Mouse (Mus musculus) adrenal gland, adult (tissue): ENCODE results near the gene Lhb.

Experiments
- DNase-seq, 2 experiments: peaks; one replicate each; pipeline ENCODE4 v3.0.0; 2022 to 2023; ENCODE audit warnings: low spot score in 1 of 2; ENCODE audit not compliant: inconsistent age in 2 of 2

Gene Lhb

DNA sequence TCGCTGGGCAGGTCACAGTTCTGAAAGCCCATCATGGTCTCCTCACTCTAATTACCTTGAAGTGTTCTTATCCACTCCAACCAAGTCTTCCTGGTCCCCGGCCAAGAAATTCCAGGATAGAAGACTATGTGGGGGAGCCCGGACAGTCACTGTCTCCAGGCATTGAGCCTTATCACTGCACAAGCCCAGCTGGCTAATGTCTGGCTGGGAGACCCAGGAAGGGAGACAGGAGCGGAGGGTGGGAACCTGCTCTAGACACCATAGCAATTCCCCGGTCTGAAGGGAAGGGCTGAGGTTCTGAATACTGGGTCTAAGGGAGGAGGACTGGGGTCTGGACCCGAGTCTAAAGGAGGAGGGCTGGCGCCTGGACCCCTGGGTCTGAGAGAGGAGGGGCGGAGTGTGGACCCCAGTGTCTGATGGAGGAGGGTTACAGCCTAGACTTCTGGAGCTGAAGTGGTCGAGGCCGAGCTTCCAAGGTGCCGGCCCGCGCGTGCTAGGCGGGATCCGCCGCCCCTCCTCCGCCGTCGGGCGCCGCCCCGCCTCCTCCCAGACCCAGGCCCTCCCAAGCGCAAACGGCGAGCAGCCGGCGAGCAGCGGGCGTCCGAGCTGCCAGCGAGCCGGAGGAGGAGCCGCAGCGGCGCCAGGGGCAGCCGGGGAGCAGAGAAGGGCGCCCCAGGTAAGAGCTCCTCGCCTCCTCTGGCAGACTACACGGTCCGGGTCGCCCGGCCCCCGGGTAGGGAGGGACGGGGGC lies 7.3 kb upstream of the Lhb start, which contains the start of gene Ntf5:
Gene Ntf5, plus strand, starts transcription at position 583 of the 751 bp plus-strand sequence.
- DNase-seq, result no peak

GRCm38 (mm10) chr7:45413864-45414739 lies 6.5 kb upstream of the Lhb start:
- DNase-seq, result no peak

DNA sequence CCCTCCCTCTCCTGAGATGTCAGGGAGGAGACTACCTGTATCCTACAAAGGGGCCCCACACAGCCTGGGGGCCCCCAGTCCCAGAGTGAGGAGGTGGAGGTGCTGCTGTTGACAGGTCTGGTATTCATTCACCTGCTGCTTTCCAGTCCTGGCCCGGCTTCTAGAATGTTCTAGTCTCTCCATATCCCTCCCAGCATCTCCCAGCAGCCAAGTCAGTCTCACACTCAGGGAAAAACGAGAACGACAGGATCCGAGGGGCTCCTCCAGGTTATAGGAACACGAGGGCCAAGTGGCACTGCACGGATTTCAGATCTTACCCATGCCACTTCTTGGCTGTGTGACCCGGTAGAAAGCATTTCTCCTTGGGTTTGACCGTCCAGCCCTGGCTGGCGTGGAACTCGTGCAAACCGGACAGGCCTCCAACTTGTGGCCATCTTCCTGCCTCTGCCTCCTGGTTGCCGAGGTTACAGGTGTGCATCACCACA lies 5.8 kb upstream of the Lhb start:
- DNase-seq, result no peak

DNA sequence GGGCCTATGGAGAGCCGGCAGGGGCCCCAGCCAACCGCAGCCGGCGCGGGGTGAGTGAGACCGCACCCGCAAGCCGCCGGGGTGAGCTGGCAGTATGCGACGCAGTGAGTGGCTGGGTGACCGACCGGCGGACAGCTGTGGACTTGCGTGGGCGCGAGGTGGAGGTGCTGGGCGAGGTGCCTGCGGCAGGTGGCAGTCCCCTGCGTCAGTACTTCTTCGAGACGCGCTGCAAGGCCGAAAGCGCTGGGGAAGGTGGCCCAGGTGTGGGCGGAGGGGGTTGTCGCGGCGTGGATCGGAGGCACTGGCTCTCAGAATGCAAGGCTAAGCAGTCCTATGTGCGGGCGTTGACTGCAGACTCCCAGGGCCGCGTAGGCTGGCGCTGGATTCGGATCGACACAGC lies 5.0 kb upstream of the Lhb start:
- no peak for DNase-seq

DNA sequence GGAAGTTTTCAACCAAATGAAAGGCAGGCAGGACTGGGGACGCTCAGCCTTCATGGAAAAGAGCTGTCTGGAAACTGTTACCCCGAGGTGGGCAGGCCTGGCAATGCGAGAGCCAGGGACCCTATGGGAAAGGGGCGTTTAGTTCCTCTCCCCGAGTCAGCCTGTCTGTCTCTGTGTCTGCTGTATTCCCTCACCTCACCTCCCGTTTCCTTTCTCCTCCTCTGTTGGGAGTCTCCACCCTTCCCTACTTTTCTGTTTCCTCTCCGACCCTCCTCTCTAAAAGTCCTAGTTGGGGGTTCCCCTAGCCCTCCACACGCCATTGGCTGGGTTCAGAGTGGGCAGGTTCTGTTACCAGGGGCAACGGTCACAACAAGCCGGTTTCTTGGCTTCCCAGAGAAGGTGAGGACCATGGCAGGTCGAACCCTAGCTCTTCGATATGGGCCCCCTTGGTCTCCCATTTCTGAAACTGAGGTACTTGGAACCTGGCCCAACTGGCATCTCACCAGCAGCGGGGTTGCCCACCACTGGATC lies 2.6 kb upstream of the Lhb start:
- no peak for DNase-seq

DNA sequence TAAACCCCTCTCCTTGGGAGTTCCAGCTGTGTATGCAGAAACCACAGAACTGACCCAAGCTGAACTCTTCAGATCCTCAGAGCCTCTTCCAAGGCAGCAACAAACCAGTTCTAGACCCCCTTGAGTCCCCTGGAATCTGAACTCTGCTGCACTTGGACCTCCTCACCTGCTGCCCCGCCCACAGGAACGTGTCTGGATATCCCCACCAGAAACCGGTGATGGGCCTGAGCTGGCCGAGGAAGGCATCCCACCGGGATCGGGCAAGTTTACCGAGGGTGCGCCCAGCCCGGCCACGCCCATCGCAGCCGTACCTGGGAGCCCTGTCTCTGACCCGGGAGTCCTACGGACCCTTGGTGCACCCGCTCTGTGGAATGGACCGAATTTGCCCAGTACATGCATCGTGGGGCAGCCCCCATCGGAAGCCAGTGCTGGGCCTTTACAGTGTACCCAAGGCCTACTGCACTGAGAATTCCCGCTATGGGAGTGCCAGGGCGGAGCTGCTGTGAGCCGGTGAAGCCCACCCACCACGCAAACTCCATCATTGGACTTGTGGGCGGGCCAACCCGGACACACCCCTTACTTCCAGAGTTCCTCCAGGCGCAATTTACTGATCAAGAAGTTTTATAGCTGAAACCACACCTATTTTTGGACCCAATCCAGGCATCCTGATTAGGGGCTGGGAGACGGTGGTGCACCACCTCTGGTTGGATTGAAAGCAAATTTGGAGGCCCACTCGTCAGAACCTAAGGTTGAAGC lies 583 bp upstream of the Lhb start:
- no peak for DNase-seq

DNA sequence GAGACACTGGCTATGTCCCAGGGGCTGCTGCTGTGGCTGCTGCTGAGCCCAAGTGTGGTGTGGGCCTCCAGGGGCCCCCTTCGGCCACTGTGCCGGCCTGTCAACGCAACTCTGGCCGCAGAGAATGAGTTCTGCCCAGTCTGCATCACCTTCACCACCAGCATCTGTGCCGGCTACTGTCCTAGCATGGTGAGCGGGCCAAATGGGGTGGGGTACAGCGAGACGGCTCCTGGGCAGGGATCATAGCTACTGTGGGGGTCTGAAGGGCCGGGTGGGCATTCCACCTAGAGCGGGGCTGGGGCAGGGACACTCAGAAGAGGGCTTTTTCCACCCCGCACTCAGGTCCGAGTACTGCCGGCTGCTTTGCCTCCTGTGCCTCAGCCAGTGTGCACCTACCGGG lies 574 bp downstream of the Lhb start:
- no peak for DNase-seq

DNA sequence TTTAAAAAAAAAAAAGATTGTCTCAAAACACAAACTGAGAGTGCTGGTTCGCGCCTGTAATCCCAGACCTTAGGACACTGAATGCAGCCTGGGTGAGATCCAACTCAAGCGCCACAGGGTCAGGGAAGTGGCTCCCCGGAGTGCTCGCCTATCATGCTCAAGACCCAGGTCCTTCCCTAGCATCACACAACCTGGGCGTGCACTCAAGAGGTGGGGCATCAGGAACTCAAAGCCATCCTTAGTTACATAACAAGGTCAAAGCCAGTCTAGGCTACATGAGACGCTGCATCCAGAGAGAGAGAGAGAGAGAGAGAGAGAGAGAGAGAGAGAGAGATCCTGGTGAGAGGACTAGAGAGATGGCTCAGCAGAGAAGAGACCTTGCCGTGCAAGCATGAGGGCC lies 5.9 kb downstream of the Lhb start:
- no peak for DNase-seq

DNA sequence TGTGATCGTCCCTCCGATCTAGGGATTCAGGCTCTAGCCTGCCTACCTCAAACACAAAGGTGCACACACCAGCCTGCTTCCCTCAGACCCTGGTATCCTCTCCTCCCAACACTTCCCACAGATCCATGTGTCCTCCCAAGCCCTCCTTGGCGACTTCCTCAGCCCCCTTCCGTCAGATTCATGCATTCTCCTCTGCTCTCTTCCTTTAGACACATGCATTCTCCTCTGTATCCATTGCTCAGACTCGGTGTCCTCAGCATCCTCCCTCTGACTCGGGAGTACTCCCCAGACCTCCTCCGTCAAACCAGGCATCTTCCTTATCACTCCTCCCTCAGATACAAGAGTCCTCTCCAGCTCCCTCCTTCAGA lies 13.2 kb downstream of the Lhb start:
- DNase-seq, result no peak

- peak; percentile 100 for DNase-seq
These were observed 13.8 kb downstream of the Lhb start, which contains the start of gene Gys1 for GRCm38 (mm10) chr7:45434203-45435015. Gene Gys1 (plus strand): TSS chr7:45434844.

DNA sequence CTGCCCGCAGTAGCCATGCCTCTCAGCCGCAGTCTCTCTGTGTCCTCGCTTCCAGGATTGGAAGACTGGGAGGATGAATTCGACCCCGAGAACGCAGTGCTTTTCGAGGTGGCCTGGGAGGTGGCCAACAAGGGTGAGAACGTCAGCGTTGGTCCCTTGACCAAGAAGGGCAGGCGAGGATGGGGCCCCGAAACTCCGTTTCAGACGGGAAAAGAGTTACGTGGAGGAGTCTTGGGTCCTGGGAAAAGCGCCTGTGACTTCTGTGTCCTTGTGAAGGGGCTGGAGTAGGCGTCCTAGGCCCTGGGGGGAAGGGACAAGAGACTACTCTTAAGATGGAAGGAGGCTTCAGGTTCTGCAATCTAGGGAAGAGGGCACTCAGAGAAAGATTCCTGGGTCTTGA lies 14.4 kb downstream of the Lhb start:
- no peak for DNase-seq

- no peak for DNase-seq
These were observed 15.8 kb downstream of the Lhb start for GRCm38 (mm10) chr7:45436444-45436843.

- DNase-seq, result no peak
These were observed 16.4 kb downstream of the Lhb start for GRCm38 (mm10) chr7:45437046-45437445.

DNA sequence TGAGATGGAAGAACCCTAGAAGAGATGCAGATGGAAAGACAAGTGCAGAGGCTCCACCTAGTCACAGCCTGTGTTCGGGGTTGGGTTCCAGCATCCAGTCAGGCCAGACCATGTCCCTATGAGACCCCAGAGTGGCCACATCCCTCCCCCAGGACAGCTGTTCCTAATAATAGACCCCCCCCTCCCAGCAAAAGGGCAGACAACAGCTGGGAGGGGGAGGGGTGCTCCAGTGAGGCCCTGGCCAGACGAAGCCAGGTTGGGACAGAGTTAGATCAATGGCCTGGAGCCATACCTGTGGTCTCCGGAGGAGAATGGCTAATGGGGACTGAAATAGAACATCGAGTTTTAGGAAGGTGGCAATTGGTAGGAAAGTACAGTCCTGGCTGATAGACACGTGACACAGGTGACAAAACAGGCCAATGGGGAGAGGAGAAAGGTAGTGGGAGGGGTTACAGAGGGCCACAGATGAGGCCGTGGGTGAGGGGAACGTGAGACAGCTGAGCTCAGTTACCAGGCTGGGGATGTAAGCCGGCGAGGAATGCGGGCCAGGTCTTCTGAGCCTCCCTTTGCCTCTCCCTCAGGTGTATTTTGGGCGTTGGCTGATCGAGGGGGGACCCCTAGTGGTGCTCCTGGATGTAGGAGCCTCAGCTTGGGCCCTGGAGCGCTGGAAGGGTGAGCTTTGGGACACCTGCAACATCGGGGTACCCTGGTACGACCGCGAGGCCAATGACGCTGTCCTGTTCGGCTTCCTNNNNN lies 17.1 kb downstream of the Lhb start, which contains the start of gene Ruvbl2:
Gene Ruvbl2, minus strand, starts transcription at position 576 of the 756 bp plus-strand sequence.
- DNase-seq, result no peak

DNA sequence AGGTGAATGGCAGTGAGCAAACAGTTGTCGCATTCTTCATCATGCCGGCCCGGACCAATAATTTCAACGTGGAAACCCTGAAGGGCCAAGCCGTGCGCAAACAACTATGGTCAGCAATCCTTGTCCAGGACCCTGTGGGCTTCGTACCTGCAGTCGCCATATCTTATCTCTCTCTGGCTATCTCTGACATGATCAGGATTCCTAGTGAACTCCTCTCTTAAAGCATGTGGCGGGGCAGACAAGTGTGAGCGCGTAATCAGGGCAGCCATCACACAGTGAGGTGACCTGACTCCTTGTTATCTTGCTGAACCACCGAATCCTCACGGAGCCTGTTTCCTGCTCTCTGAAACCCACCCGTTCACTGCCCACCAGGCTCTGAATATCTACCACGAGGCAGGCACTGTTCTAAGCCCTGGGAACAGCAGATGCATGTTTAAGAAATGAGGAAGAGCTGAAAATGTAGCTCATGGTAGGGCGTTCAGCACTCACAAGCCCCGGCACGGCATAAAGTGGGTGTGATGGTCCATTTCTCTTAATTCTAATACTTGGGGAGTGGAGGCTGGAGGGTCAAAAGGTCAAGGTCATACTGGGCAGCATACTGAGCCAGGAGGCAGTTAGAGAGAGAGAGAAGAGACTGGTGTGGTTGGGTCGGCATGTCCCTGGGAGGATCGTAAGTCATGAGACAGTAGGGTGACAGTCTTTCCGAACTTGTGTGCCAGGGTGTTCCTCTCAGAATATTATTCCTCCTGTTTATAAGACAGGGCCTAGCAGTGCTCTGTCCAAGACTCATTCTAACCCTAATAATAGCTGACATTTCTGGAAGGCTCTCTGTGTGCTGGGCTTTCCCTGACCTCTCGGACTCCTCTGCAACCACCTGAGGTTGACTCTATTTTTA lies 23.2 kb downstream of the Lhb start:
- peak; percentile 52 to 74 for DNase-seq

GRCm38 (mm10) chr7:45446589-45446988 lies 26.0 kb downstream of the Lhb start:
- no peak for DNase-seq

- peak; percentile 35 to 76 for DNase-seq
These were observed 26.8 kb downstream of the Lhb start for GRCm38 (mm10) chr7:45447325-45447990.

- DNase-seq, result no peak
These were observed 29.4 kb downstream of the Lhb start for GRCm38 (mm10) chr7:45449974-45450373.
